Mouse (Mus musculus) layer of hippocampus, postnatal 25 days (tissue): Measurements from ENCODE around the gene Olfr459. TPM values are rescaled to one million over a fixed set of nuclear protein-coding genes. Genes with fewer than 3 reads are reported as not detected.

Experiments used
- total RNA-seq, 2 experiments: library from RNA; stranded (reverse); gene quantifications; 2 replicates each; pipeline ENCODE4 v1.2.3; 2021

Olfr459 gene
- total RNA-seq, 2 experiments from 2014 or later: not detected

Other genes with a start within 250 kb of the Olfr459 start
- gene Ephb6, start 169.7 kb downstream of the Olfr459 start, total RNA-seq: 10 to 100 TPM; 67.6 to 67.9 TPM
- 1 to 10 TPM in 1 of 2 experiments, under 1 TPM in 1; 0.57 to 1.2 TPM for gene Trpv6, start 138.8 kb downstream of the Olfr459 start, total RNA-seq
- gene Trpv5, start 94.4 kb downstream of the Olfr459 start, total RNA-seq: not detected
- gene Llcfc1, start 90.7 kb downstream of the Olfr459 start, total RNA-seq: not detected
- gene Kel, start 70.8 kb downstream of the Olfr459 start, total RNA-seq: not detected
- gene Pip, start 72.4 kb upstream of the Olfr459 start, total RNA-seq: not detected
- not detected for gene Sval2, start 77.8 kb upstream of the Olfr459 start, total RNA-seq
- not detected for gene Sval1, start 176.5 kb upstream of the Olfr459 start, total RNA-seq
- gene Sval3, start 193.0 kb upstream of the Olfr459 start, total RNA-seq: not detected